Mouse (Mus musculus) ES-E14 (cell line): ENCODE data around the gene Ckap2l. TPM values are rescaled to one million over a fixed set of nuclear protein-coding genes. Genes with fewer than 3 reads are reported as not detected.

Source experiments
- DNase-seq: peaks from one replicate; pipeline ENCODE4 v3.0.0-alpha.2; 2013; ENCODE audit warnings: low read depth, low spot score
- H3K27ac ChIP-seq: 2 replicates; pipeline ENCODE4 v1.5.1; 2012; ENCODE audit warnings: low read depth, mild to moderate bottlenecking, low read length, moderate library complexity, mixed read lengths; ENCODE audit not compliant: poor library complexity, insufficient read depth, severe bottlenecking
- H3K36me3 ChIP-seq: 2 replicates; pipeline ENCODE4 v1.6.1; 2012; ENCODE audit warnings: mild to moderate bottlenecking, low read length, moderate library complexity, mixed read lengths; ENCODE audit not compliant: control insufficient read depth, poor library complexity, insufficient read depth, severe bottlenecking
- H3K4me1 ChIP-seq, 2 experiments: fragments of 150-350 bp in 1 of 2; sonication (generic) in 1 of 2; 2 replicates each; pipeline ENCODE4 v1.6.1; 2012; ENCODE audit warnings: low read length in 2 of 2, mild to moderate bottlenecking in 1 of 2, mixed read lengths in 1 of 2; ENCODE audit not compliant: control insufficient read depth in 2 of 2, insufficient read depth in 2 of 2, poor library complexity in 1 of 2
- H3K4me3 ChIP-seq, 2 experiments: fragments of 150-350 bp in 1 of 2; sonication (generic) in 1 of 2; 2 replicates each; pipeline ENCODE4 v1.5.1; 2012; ENCODE audit warnings: low read length in 2 of 2, low read depth in 1 of 2, mild to moderate bottlenecking in 1 of 2, mixed read lengths in 1 of 2; ENCODE audit not compliant: insufficient read depth in 1 of 2, poor library complexity in 1 of 2, severe bottlenecking in 1 of 2
- H3K9ac ChIP-seq: 2 replicates; pipeline ENCODE4 v1.6.1; 2012; ENCODE audit warnings: low read depth, mild to moderate bottlenecking, low read length, mixed read lengths; ENCODE audit not compliant: poor library complexity, insufficient read depth, severe bottlenecking
- H3K9me3 ChIP-seq: fragments of 150-350 bp; sonication (generic); 2 replicates; pipeline ENCODE4 v1.6.1; 2012; ENCODE audit warnings: low read depth, mild to moderate bottlenecking, low read length; ENCODE audit not compliant: control insufficient read depth, insufficient read depth
- CHD2 ChIP-seq: IDR thresholded peaks from 2 replicates; pipeline ENCODE4 v1.6.1; 2014; ENCODE audit warnings: mild to moderate bottlenecking, low read depth, low read length, inconsistent platforms
- HCFC1 ChIP-seq: IDR thresholded peaks from 2 replicates; pipeline ENCODE4 v1.6.1; 2012; ENCODE audit warnings: low read length, inconsistent platforms, borderline replicate concordance; ENCODE audit not compliant: insufficient read depth
- MAFK ChIP-seq: IDR thresholded peaks from 2 replicates; pipeline ENCODE4 v1.6.1; 2014; ENCODE audit warnings: mild to moderate bottlenecking, low read depth, low read length, inconsistent platforms; ENCODE audit not compliant: insufficient read depth
- ZC3H11A ChIP-seq: IDR thresholded peaks from 2 replicates; pipeline ENCODE4 v1.6.1; 2012; ENCODE audit warnings: low read depth, mild to moderate bottlenecking, inconsistent platforms, low read length, borderline replicate concordance
- ZNF384 ChIP-seq: IDR thresholded peaks from 2 replicates; pipeline ENCODE4 v1.6.1; 2012; ENCODE audit warnings: low read depth, low read length, inconsistent platforms
- in situ Hi-C, 2 experiments: fragments of 600-800 bp; cut with MboI; formaldehyde crosslinking; loops; one replicate each; pipeline ENCODE4 v1.15.1; 2025; ENCODE audit warnings: low sequenced_read_pairs in 2 of 2, inconsistent platforms in 1 of 2; ENCODE audit not compliant: unreplicated experiment in 2 of 2
- total RNA-seq: library from RNA; depleted of rRNA; stranded (reverse); fragments of 300-350 nt; gene quantifications from 2 replicates; pipeline ENCODE4 v1.2.3, GENCODE M21; 2012

The Ckap2l gene
- total RNA-seq, 1 experiment = 15.8 TPM

DNA sequence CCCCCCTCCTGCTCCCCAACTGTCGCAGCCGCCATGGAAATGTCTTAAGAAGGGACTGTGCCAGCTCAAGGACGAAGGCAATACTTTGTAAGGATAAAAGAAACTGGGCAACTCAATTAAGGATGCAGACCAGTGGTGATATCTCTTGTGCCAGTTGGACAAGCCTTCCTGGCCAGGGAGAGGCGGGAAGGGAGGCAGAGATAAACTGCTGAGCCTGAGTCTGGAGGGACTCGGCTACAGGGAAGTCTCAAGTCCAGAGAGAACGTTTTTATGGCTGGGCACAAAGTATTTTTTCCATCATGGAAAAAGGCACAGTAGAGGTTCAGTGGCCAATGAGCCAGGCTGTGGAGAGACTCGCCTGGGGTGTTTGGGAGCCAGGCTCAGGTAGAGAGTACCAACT is 33.0 kb upstream of the Ckap2l start:
- TF ChIP-seq MAFK (no peak), ZC3H11A (no peak), ZNF384 (no peak), CHD2 (no peak), HCFC1 (no peak)
- no peak for DNase-seq
- in situ Hi-C loops = no loop called here
- Histone ChIP-seq H3K4me3 (no peak overlapping the region), H3K27ac (no peak overlapping the region), H3K36me3 (no peaks in the 10 kb centered on the region), H3K9me3 (no peaks in the 10 kb centered on the region), H3K9ac (no peak overlapping the region), H3K4me1 (no peaks in the 10 kb centered on the region)

DNA sequence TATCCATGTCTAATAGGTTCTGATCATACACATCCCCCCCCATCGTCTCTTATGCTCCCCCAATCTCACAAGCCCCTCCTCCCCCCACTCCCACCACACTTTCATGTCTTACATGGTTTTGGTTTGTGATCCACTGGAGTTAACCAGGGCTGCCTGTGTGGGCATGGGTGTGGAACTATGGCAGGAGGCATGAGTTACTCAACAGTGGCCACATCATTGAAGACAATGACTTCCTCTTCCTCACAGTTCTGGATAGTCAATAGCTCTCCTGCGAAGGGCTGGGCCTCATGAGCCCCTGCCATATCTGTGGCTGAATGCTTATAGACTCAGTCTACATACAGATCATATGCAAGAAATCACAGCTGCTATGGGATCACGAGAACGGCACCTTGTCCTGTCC is 31.2 kb upstream of the Ckap2l start:
- TF ChIP-seq ZNF384 = no peak
- no peak for TF ChIP-seq CHD2
- no peak for TF ChIP-seq MAFK
- TF ChIP-seq ZC3H11A = no peak
- TF ChIP-seq HCFC1 = no peak
- in situ Hi-C loops = no loop called here

DNA sequence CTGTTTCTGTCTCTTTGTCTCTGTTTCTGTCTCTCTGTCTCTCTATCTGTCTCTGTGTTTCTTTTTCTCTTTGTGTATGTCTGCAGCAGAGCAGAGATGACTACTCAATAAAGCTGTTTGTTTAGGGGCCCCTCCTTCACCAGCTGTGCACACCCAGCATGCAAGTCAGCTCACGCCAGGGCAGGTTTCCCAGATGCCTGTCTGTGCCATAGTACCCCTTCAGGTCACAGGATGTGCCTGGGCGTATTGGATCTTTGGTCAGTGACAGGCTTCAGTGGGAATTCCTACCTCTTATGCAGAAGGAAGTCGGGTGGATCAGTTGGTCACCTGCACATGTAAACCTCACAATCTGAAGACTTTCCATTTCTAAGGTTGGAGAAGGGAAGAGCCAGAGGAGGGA is 27.2 kb upstream of the Ckap2l start:
- Histone ChIP-seq H3K4me1 (no peaks in the 10 kb centered on the region), H3K9ac (no peak overlapping the region), H3K4me3 (no peak overlapping the region), H3K36me3 (no peaks in the 10 kb centered on the region), H3K9me3 (no peaks in the 10 kb centered on the region), H3K27ac (no peak overlapping the region)
- no peak for DNase-seq
- in situ Hi-C loops = no loop called here
- TF ChIP-seq ZNF384 (no peak), CHD2 (no peak), MAFK (no peak), ZC3H11A (no peak), HCFC1 (no peak)

More for the DNA sequence above, 31.2 kb upstream of the Ckap2l start:
- Histone ChIP-seq H3K27ac (no peak overlapping the region), H3K4me1 (no peaks in the 10 kb centered on the region), H3K4me3 (no peak overlapping the region), H3K36me3 (no peaks in the 10 kb centered on the region), H3K9me3 (no peaks in the 10 kb centered on the region), H3K9ac (no peak overlapping the region)
- no peak for DNase-seq

DNA sequence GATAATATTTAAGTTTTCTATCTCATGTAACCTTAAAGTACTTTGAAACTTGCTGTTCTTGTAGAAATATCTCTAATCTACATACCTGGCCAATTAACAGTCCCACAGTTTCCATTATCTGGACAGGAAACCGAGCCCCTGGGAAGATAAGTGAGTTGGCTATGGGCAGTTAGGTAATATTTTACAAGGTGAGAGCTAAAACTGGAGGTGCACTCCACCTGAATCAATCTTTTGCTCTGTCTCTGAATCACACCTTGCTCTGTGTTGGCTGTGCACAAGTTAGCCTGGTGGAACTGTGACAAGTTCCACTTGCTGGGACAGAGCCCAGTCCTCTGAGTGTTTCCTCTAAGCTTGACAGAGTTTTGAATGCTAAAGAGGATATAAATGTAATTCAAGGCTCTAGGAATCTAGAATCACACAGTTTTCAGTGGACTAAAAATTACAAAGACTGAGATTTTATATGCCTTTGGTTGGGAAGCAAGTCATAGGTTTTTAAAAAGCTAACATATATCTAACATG is 25.2 kb upstream of the Ckap2l start:
- in situ Hi-C loops = no loop called here
- H3K9me3 ChIP-seq = no peaks in the 10 kb centered on the region
- H3K4me1 ChIP-seq = 0 out of 4 replicates have a peak, but pooled peaks cover 0 to 2% of the 10 kb centered on the region in 2 experiments
- no peak overlapping the region for H3K4me3 ChIP-seq
- no peaks in the 10 kb centered on the region for H3K36me3 ChIP-seq
- no peak overlapping the region for H3K27ac ChIP-seq
- H3K9ac ChIP-seq = no peak overlapping the region
- no peak for DNase-seq
- TF ChIP-seq ZC3H11A = no peak
- no peak for TF ChIP-seq MAFK
- TF ChIP-seq HCFC1 = no peak
- no peak for TF ChIP-seq CHD2
- TF ChIP-seq ZNF384 = no peak

DNA sequence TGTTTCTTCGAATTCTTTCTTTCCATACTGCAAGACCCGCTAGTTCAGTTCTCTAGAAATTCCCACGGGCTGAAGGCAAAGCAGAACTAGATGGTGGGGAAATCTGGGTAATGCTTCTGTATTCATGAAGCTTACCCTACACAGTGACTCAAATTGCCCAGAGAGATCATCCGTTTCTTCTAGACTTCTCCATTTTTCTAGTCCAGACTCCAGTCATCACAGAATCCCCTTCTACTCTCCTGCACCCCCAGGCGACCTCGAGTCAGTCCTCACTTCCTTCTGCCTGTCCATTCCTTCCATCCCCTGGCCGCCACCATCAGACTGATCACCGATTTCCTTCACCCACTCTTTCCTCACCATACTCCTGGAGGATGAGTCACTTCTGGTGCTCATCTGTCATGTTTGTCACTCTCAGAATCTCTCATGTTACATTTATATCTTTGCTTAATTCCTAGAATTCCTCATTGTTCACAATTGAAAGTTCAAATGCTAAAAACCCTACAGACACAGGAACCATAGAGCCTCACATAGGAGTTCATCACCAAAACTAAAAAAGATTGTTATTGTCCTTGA is 23.1 kb upstream of the Ckap2l start:
- H3K4me1 ChIP-seq = 0 out of 4 replicates have a peak, but pooled peaks cover 0 to 2% of the 10 kb centered on the region in 2 experiments
- no peaks in the 10 kb centered on the region for H3K9me3 ChIP-seq
- no peak overlapping the region for H3K9ac ChIP-seq
- no peaks in the 10 kb centered on the region for H3K36me3 ChIP-seq
- no peak overlapping the region for H3K4me3 ChIP-seq
- in situ Hi-C loops = no loop called here
- no peak for TF ChIP-seq ZC3H11A
- TF ChIP-seq ZNF384 = no peak
- TF ChIP-seq MAFK = no peak
- no peak for TF ChIP-seq HCFC1
- DNase-seq = no peak
- H3K27ac ChIP-seq = no peak overlapping the region
